ENCODE assay signal across 13 mouse cellular contexts in genomic region chr1:182311376-182311775, GRCm38 (mm10). TPM values are rescaled to one million over a fixed set of nuclear protein-coding genes. Genes with fewer than 3 reads are reported as not detected.
DNase-seq lines count a peak whose midpoint lies in the region; ATAC-seq and TF ChIP-seq lines count a peak whose summit lies in the region.
"Had no signal": no experiment of that assay in that cellular context is flagged by ENCODE, and none has a peak within 500 bp of the region (broad histone marks: within the 10 kb centered on the region; RNA-seq: fewer than 3 reads in every experiment).

No protein-coding gene starts in this region.

- H3K27me3 ChIP-seq in heart, adult 2 months (ENCODE audit: control insufficient read depth, insufficient read depth, low read length): no peaks in the 10 kb centered on the region
- H3K27me3 ChIP-seq in heart, embryonic 12.5 days (replicated peaks): no peaks in the 10 kb centered on the region
- H3K27me3 ChIP-seq in ES-Bruce4 (ENCODE audit: control insufficient read depth, insufficient read depth, low read length, poor library complexity, severe bottlenecking): no peaks in the 10 kb centered on the region

- H3K36me3 ChIP-seq in heart, adult 2 months (ENCODE audit: control insufficient read depth, insufficient read depth, low read length): no peaks in the 10 kb centered on the region; the same call in 1 of the 2 replicates
- H3K36me3 ChIP-seq in heart, embryonic 12.5 days: peaks cover 38% of the 10 kb centered on the region
- H3K36me3 ChIP-seq in ES-Bruce4 (ENCODE audit: control insufficient read depth, insufficient read depth, low read length, poor library complexity, severe bottlenecking): peaks cover 5% of the 10 kb centered on the region

- no peaks in the 10 kb centered on the region for H3K79me2 ChIP-seq in heart, adult 2 months (replicated peaks; ENCODE audit: control insufficient read depth, insufficient read depth, low read length)

- H3K9ac ChIP-seq in heart, adult 2 months (ENCODE audit: low read depth, low read length): no peak overlapping the region
- H3K9ac ChIP-seq in heart, embryonic 12.5 days: no peak overlapping the region
- no peak overlapping the region for H3K9ac ChIP-seq in ES-Bruce4 (ENCODE audit: low read depth, poor library complexity, severe bottlenecking)

- peaks cover 4% of the 10 kb centered on the region for H3K9me3 ChIP-seq in heart, embryonic 12.5 days (replicated peaks)
- 0 out of 2 replicates have a peak, but pooled peaks cover 2% of the 10 kb centered on the region for H3K9me3 ChIP-seq in ES-Bruce4 (replicated peaks; ENCODE audit: control insufficient read depth, insufficient read depth, low read length, poor library complexity, severe bottlenecking)

- H3K4me2 ChIP-seq in heart, embryonic 12.5 days: no peak overlapping the region

- no peaks in the 10 kb centered on the region for H3K4me1 ChIP-seq in heart, adult 2 months (ENCODE audit: control insufficient read depth, insufficient read depth, low read length)
- H3K4me1 ChIP-seq in heart, embryonic 12.5 days (replicated peaks): no peaks in the 10 kb centered on the region
- no peaks in the 10 kb centered on the region for H3K4me1 ChIP-seq in lung, adult 2 months (ENCODE audit: control insufficient read depth, insufficient read depth, low read length)
- H3K4me1 ChIP-seq in ES-Bruce4 (ENCODE audit: control insufficient read depth, insufficient read depth, low read length): no peaks in the 10 kb centered on the region
- H3K4me1 ChIP-seq: megakaryocyte, embryonic 14.5 days had no signal

- no peak overlapping the region for H3K4me3 ChIP-seq in heart, adult 2 months
- no peak overlapping the region for H3K4me3 ChIP-seq in heart, embryonic 12.5 days
- no peak overlapping the region for H3K4me3 ChIP-seq in lung, adult 2 months (replicated peaks; ENCODE audit: extremely low read depth, low read depth, low read length)
- H3K4me3 ChIP-seq in ES-Bruce4 (ENCODE audit: low read depth, low read length): no peak overlapping the region
- H3K4me3 ChIP-seq: erythroblast, embryonic 14.5 days; megakaryocyte, embryonic 14.5 days had no signal

- peak; percentile 50 for TF ChIP-seq CTCF in heart, adult 2 months (IDR thresholded peaks at IDR 0.05)
- TF ChIP-seq CTCF in lung, adult 2 months (IDR thresholded peaks at IDR 0.05; ENCODE audit: insufficient read depth, low read length): peak; percentile 43
- peak; percentile 54 for TF ChIP-seq CTCF in ES-Bruce4 (IDR thresholded peaks at IDR 0.05; ENCODE audit: low read depth, low read length)

- ATAC-seq in heart, embryonic 12.5 days (ENCODE audit: insufficient number of reproducible peaks, low FRiP score): no peak
- 0 out of 2 replicates have a peak, but pooled peaks have one; percentile 38 for ATAC-seq in megakaryocyte, adult 5-6 weeks (ENCODE audit: poor library complexity, severe bottlenecking)

- TF ChIP-seq EP300 in heart, adult 2 months (IDR thresholded peaks at IDR 0.05; ENCODE audit: insufficient read depth, low read depth, low read length): no peak
- TF ChIP-seq EP300 in ES-Bruce4 (IDR thresholded peaks at IDR 0.05; ENCODE audit: insufficient read depth, low read depth, low read length): no peak

- no peak for TF ChIP-seq POLR2A in heart, adult 2 months (IDR thresholded peaks at IDR 0.05; ENCODE audit: insufficient read depth, low read depth, low read length)
- TF ChIP-seq POLR2A in lung, adult 2 months (IDR thresholded peaks at IDR 0.05; ENCODE audit: borderline replicate concordance, extremely low read depth, low read depth, low read length): no peak
- no peak for TF ChIP-seq POLR2A in ES-Bruce4 (IDR thresholded peaks at IDR 0.05; ENCODE audit: insufficient read depth, low read length)

- intact Hi-C loops in heart, adult 2 months (cut with DNase I): no loop called here

- no peak overlapping the region for H3K27ac ChIP-seq in heart, adult 2 months
- H3K27ac ChIP-seq in heart, embryonic 12.5 days (ENCODE audit: poor library complexity, severe bottlenecking): no peak overlapping the region
- no peak overlapping the region for H3K27ac ChIP-seq in ES-Bruce4 (ENCODE audit: insufficient read depth, low read length)

- WGBS in heart, adult 2 months: 97% methylated on average over 5 of the region's 5 CpGs
- WGBS in heart, embryonic 12.5 days: 91% methylated on average over 5 of the region's 5 CpGs
- WGBS in lung, adult 2 months: 97% methylated on average over 5 of the region's 5 CpGs

- DNase-seq in heart, adult 2 months: no peak
- DNase-seq in lung, adult 2 months: no peak
- DNase-seq in lung, postnatal 25 days (ENCODE audit: low spot score): no peak
- DNase-seq in layer of hippocampus, postnatal 10 days (ENCODE audit: low spot score in 2 of 2): no peak
- no peak for DNase-seq in adrenal gland, postnatal 4 days (ENCODE audit: low spot score in 2 of 2)
- DNase-seq: adrenal gland, postnatal 36 days; heart, postnatal 10 days; left cerebral cortex, postnatal 4 days had no signal

RNA-seq across cellular contexts. Expression of gene Degs1, which starts 28.8 kb away (rescaled TPM):
- 10 to 100 TPM; 50.3 to 54.1 TPM for total RNA-seq in heart, adult 2 months (2021)
- 51.0 and 98.3 TPM in 2 replicates for polyA plus RNA-seq in heart, adult 2 months (2012; rRNA removed)
- polyA plus RNA-seq in heart, embryonic 12.5 days (2016; fragmentation: Nextera tagmentation; extraction: Ambion mirVana): 163 and 168 TPM in 2 replicates
- 67.2 and 114 TPM in 2 replicates for polyA plus RNA-seq in lung, adult 2 months (2012; rRNA removed)
- polyA plus RNA-seq in ES-Bruce4 (2011; ENCODE audit: insufficient read depth, insufficient read length, low read depth, missing spikeins): 124 and 127 TPM in 2 replicates
- total RNA-seq in megakaryocyte, adult 5-6 weeks (2015): 417 and 430 TPM in 2 replicates
- total RNA-seq in megakaryocyte, adult 5-6 weeks (2017): 194 and 208 TPM in 2 replicates
- total RNA-seq in layer of hippocampus, postnatal 10 days (2021): 10 to 100 TPM; 65.5 to 75.3 TPM
- total RNA-seq in adrenal gland, postnatal 4 days (2021): 10 to 100 TPM; 88.7 to 90.2 TPM

RNA-seq across cellular contexts. Expression of gene Fbxo28, which starts 30.1 kb away (rescaled TPM):
- 10 to 100 TPM; 20.4 to 20.9 TPM for total RNA-seq in heart, adult 2 months (2021)
- 7.1 and 10.8 TPM in 2 replicates for polyA plus RNA-seq in heart, adult 2 months (2012; rRNA removed)
- 17.1 and 19.6 TPM in 2 replicates for polyA plus RNA-seq in heart, embryonic 12.5 days (2016; fragmentation: Nextera tagmentation; extraction: Ambion mirVana)
- 9.0 and 11.2 TPM in 2 replicates for polyA plus RNA-seq in lung, adult 2 months (2012; rRNA removed)
- polyA plus RNA-seq in ES-Bruce4 (2011; ENCODE audit: insufficient read depth, insufficient read length, low read depth, missing spikeins): 32.9 and 36.8 TPM in 2 replicates
- 20.8 and 23.8 TPM in 2 replicates for total RNA-seq in megakaryocyte, adult 5-6 weeks (2015)
- total RNA-seq in megakaryocyte, adult 5-6 weeks (2017): 21.2 and 23.3 TPM in 2 replicates
- 10 to 100 TPM; 43.2 to 46.8 TPM for total RNA-seq in layer of hippocampus, postnatal 10 days (2021)
- 10 to 100 TPM; 32.9 to 35.1 TPM for total RNA-seq in adrenal gland, postnatal 4 days (2021)
